Mouse (Mus musculus) brain, embryonic 18.5 days (tissue): ENCODE measurements around the gene Zkscan17.
A peak's percentile ranks its signal among the peaks of the same experiment; 100 is the strongest.
"Not testable (repeated sequence)": the region's sequence is repeated elsewhere in the genome, so short reads cannot be mapped to it uniquely, and the experiment has no call there.

Experiments used
- DNase-seq: peaks from one replicate; pipeline ENCODE4 v3.0.0-alpha.2; 2012; ENCODE audit warnings: low read depth, low spot score

Gene Zkscan17

GRCm38 (mm10) chr11:59526472-59527080, at the start of gene Zkscan17:
Gene Zkscan17 (minus strand): TSS chr11:59526751.
- DNase-seq: no peak

- DNase-seq: not testable (repeated sequence)
Observed at GRCm38 (mm10) chr11:59576135-59576534, 49.6 kb upstream of the Zkscan17 start, which contains the start of gene Olfr222. Gene Olfr222 (minus strand): TSS chr11:59576235.

- DNase-seq: no peak
Observed at GRCm38 (mm10) chr11:59575726-59576125, 49.2 kb upstream of the Zkscan17 start.

- DNase-seq: no peak
Observed at GRCm38 (mm10) chr11:59569306-59569705, 42.8 kb upstream of the Zkscan17 start.

GRCm38 (mm10) chr11:59562837-59563236, 36.3 kb upstream of the Zkscan17 start:
- DNase-seq: no peak

- no peak for DNase-seq
Observed at GRCm38 (mm10) chr11:59562336-59562735, 35.8 kb upstream of the Zkscan17 start.

GRCm38 (mm10) chr11:59560906-59561305, 34.4 kb upstream of the Zkscan17 start:
- DNase-seq: no peak

GRCm38 (mm10) chr11:59554535-59554934, 28.0 kb upstream of the Zkscan17 start:
- DNase-seq: no peak

GRCm38 (mm10) chr11:59554127-59554526, 27.6 kb upstream of the Zkscan17 start:
- no peak for DNase-seq

- no peak for DNase-seq
Observed at GRCm38 (mm10) chr11:59544005-59544404, 17.5 kb upstream of the Zkscan17 start.

GRCm38 (mm10) chr11:59543376-59543775, 16.8 kb upstream of the Zkscan17 start:
- DNase-seq: no peak

GRCm38 (mm10) chr11:59542442-59542841, 15.9 kb upstream of the Zkscan17 start:
- no peak for DNase-seq

GRCm38 (mm10) chr11:59541324-59541723, 14.8 kb upstream of the Zkscan17 start, which contains the start of gene Nlrp3:
Gene Nlrp3 (plus strand): TSS chr11:59541568.
- no peak for DNase-seq

GRCm38 (mm10) chr11:59540123-59540522, 13.6 kb upstream of the Zkscan17 start:
- no peak for DNase-seq

GRCm38 (mm10) chr11:59538387-59538786, 11.8 kb upstream of the Zkscan17 start:
- DNase-seq: no peak

- DNase-seq: no peak
Observed at GRCm38 (mm10) chr11:59537218-59538130, 10.9 kb upstream of the Zkscan17 start.

GRCm38 (mm10) chr11:59531562-59531961, 5.0 kb upstream of the Zkscan17 start:
- no peak for DNase-seq

GRCm38 (mm10) chr11:59530870-59531535, 4.5 kb upstream of the Zkscan17 start:
- no peak for DNase-seq

- DNase-seq: no peak
Observed at GRCm38 (mm10) chr11:59530221-59530620, 3.7 kb upstream of the Zkscan17 start.

GRCm38 (mm10) chr11:59525237-59525636, 1.3 kb downstream of the Zkscan17 start:
- DNase-seq: peak; percentile 66

GRCm38 (mm10) chr11:59524150-59524549, 2.4 kb downstream of the Zkscan17 start:
- no peak for DNase-seq
